Mouse (Mus musculus) thymus, postnatal 4 days (tissue): Measurements from ENCODE around the gene Sgsm3.

ENCODE experiments used
- DNase-seq: peaks from one replicate; pipeline ENCODE4 v3.0.0; 2021

Sgsm3 gene

GRCm38 (mm10) chr15:81030891-81031425, 53.4 kb downstream of the Sgsm3 start:
- DNase-seq = no peak

- DNase-seq = no peak
These were observed 54.0 kb downstream of the Sgsm3 start for GRCm38 (mm10) chr15:81031611-81032010.

- DNase-seq = peak; percentile 40
These were observed 55.5 kb downstream of the Sgsm3 start for GRCm38 (mm10) chr15:81032941-81033629.

GRCm38 (mm10) chr15:81034119-81034518, 56.6 kb downstream of the Sgsm3 start:
- DNase-seq = no peak

- no peak for DNase-seq
These were observed 58.0 kb downstream of the Sgsm3 start for GRCm38 (mm10) chr15:81035417-81036162.

GRCm38 (mm10) chr15:81038419-81038818, 60.9 kb downstream of the Sgsm3 start:
- no peak for DNase-seq

GRCm38 (mm10) chr15:81041767-81042166, 64.2 kb downstream of the Sgsm3 start:
- DNase-seq = no peak

GRCm38 (mm10) chr15:81042276-81042931, 64.8 kb downstream of the Sgsm3 start:
- peak; percentile 82 for DNase-seq

GRCm38 (mm10) chr15:81044446-81044845, 66.9 kb downstream of the Sgsm3 start:
- peak; percentile 81 for DNase-seq

- peak; percentile 73 for DNase-seq
These were observed 67.8 kb downstream of the Sgsm3 start for GRCm38 (mm10) chr15:81045336-81045735.

GRCm38 (mm10) chr15:81046061-81046460, 68.5 kb downstream of the Sgsm3 start:
- no peak for DNase-seq

- no peak for DNase-seq
These were observed 69.9 kb downstream of the Sgsm3 start for GRCm38 (mm10) chr15:81047497-81047896.

GRCm38 (mm10) chr15:81049401-81050053, 72.0 kb downstream of the Sgsm3 start:
- peak; percentile 77 for DNase-seq

- DNase-seq = no peak
These were observed 72.9 kb downstream of the Sgsm3 start for GRCm38 (mm10) chr15:81050488-81050887.

GRCm38 (mm10) chr15:81052491-81052890, 74.9 kb downstream of the Sgsm3 start:
- DNase-seq = no peak

GRCm38 (mm10) chr15:81055488-81055887, 77.9 kb downstream of the Sgsm3 start:
- DNase-seq = no peak

- DNase-seq = no peak
These were observed 80.2 kb downstream of the Sgsm3 start for GRCm38 (mm10) chr15:81057736-81058135.

GRCm38 (mm10) chr15:81060975-81061374, 83.4 kb downstream of the Sgsm3 start:
- peak; percentile 31 for DNase-seq
